Mouse (Mus musculus): Measurements from ENCODE around the gene Cdc42bpb.

Cdc42bpb gene

DNA sequence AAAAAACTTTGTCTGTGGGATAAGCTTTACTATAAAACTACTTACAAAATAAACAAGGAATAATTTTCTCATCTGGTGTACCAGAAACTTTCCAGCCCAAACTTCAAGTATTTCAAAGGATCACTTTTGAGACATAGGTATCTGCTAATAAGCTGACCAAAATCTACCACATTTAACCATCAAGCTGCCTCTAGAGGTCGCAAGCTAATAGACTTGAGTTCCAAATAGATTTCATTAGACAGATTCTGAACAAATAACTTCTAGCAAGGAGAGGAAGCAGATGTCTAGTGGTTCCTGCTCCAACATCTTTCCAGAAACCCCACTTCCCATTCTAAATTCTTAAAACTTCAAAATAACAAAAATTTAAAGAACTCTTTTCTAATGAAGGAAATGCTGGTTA is 33.6 kb downstream of the Cdc42bpb start:
- DNase-seq (ENCODE audit: inconsistent age in 2 of 2, low spot score in 1 of 2): no peak

DNA sequence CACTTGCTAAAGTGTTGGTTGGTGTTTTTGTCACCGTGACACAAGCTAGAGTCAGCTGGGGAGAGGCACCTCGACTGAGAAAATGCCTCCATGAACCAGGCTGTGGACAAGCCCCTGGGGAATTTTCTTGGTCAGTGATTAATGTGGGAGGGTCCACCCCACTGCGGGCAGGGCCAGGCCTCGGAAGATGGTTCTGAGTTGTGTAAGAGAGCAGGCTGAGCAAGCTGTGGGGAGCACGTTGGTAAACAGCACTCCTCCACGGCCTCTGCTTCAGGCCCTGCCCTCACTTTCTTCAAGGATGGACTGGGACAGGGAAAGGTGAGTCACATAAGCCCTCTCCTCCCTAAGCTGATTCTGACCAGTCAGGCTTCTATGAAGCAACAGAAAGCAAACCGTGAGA is 36.8 kb downstream of the Cdc42bpb start:
- DNase-seq (ENCODE audit: inconsistent age in 2 of 2, low spot score in 1 of 2): no peak

DNA sequence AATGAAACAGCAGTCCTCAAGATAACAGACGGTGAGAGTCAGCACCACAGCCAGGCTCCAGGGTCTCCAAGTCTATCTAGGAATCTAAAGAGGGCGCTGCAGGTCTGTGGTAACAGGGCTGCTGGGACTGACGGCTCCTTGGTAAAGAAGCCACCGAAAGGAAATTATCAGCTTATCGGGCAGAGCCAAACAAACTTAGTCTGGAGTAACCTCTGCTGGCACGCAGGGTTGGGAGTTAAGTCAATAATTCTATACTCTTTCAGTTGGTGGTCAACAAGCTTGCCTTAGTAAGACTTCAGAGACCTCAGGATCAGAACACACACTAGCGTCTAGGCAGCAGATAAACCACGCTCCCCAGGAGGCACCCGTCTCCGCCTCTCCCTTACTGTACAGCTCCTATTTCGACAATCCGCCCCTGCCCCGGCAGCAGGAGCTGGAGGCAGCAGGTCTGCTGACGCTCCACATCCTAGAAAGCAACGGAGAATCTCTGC is 39.6 kb downstream of the Cdc42bpb start:
- DNase-seq (ENCODE audit: inconsistent age in 2 of 2, low spot score in 1 of 2): no peak

DNA sequence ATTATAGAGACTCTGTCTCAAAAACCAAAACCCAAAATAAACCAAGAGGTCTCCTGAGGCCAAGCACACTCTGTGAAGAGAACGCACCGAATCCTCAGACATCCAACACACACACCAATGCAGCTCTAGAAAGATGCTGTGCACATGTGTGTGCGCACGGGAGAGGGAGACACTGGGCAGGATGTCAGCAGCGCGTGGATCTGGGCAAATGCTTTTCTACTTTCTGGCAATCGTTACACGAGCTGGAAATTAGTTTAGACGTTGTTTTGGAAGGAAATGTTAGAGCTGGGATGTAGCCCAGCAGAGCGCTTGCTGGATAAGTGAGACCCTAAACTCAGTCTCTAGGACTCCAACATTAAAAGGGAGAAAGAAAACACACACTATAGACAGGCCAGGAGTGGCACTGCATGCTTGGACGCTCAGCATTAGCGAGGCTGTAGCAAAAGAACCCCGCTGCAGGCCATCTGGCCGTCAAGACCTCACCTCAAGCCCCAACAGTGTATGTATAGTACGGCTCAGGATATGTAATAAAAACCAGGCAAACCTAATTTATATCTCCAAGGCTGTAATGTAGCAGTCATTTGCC is 44.4 kb downstream of the Cdc42bpb start:
- no peak for DNase-seq (ENCODE audit: inconsistent age in 2 of 2, low spot score in 1 of 2)

DNA sequence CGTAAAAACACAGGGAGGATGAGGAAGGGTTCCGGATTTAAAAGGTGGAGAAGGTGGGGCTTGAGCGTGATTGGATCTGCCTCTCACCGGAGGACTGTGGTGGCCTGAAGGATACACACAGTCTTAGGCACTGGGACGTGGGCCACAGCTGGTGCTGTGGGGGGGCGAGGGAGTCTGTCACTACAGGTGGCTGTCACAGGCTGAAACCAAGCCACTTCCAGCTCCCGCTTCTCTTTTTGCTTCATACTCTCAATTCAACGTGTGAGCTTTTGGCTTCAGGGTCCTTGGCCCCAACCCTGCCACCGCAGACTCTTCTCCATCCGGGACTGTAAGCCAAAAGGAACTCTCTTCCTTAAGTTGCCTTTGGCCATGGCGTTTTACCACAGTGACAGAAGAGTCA is 45.1 kb downstream of the Cdc42bpb start:
- no peak for DNase-seq (ENCODE audit: inconsistent age in 2 of 2, low spot score in 1 of 2)

DNA sequence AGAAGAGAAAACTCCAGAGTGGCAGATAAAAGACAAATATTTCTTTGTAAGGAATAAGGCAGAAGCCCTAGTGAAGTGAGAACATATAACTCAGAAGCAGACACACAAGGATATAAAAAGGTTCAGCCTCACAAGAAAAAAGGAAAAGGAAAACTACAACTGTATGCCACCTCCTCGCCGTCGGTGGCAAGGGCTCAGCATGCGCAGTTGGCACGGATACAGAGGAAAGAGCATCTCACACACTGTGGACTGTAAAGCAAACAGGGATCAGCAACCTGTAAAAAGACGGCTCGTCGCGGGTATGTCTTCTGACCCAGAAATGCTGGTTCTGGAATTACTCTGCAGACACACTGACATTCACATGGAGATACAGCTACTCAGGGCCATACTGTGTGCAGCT is 45.9 kb downstream of the Cdc42bpb start:
- DNase-seq (ENCODE audit: inconsistent age in 2 of 2, low spot score in 1 of 2): no peak

DNA sequence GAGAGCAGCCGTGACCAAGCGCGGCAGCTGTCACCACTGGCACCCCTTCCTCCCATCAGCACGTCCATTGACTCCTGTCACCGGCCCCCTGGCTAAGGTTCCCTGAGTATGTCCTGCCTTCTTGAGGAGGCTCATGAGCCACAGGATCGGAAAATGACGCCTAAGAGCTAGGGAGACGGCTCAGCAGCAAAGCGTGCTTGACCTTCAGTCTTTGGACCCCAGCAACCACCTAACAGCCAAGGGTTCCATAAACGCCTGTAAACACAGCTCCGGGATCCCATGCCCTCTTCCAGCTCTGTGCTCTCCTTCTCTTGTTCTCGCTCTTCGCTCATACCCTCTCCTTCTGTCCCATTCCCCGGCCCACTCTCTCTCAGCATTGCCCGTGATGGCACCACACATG is 48.2 kb downstream of the Cdc42bpb start:
- no peak for DNase-seq (ENCODE audit: inconsistent age in 2 of 2, low spot score in 1 of 2)

DNA sequence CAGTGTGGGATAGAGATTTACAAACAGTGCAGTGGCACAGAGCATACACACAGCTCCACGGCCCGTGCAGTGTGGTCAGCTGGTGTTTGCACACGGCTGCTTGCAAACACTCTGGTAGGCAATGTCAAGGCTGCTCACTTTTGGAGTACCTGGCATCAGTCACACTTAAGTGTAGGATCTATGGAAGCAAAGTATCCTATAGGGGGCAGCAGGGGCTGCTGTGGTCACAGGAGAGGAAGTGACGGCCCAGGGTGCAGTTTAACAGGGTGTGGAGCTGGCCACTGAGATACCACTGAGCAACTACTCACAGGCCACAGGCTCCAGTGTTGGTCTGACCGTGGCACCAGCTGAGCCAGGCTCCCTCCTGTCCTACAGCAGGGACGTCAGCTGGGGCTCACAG is 49.2 kb downstream of the Cdc42bpb start:
- DNase-seq (ENCODE audit: inconsistent age in 2 of 2, low spot score in 1 of 2): no peak

DNA sequence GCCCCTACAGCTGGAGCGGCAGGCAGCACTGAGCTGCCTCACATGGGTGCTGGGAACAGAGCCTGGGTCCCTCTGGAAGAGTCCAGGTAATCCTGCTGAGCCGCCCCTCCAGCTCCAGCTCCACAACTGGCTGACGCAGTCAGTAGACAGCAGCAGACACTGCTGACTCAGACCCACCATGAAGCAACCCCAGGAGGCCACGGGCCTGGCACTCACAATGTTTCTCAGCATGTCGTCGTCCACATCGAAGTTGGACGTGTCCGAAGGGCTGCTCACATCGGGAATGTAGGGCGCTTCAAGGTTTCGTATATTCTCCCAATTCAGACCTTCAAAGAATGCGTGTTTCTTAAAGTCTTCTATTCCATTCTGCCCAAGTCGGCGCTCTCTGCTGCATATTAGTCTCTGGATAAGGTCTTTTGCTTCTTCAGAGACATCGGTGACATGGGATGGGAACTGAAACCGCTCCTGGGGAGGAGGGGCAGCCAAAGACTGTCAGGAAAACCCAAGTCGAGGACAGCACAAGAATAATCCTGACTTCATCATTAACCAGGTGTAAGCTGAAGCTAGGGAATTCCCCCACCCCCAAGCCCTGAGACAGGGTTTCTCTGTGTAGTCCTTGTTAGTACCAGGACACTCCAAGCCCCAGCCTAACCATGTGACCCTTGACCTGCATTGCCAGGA is 51.6 kb downstream of the Cdc42bpb start:
- peak in 1 of 2 experiments; percentile 63 for DNase-seq (ENCODE audit: inconsistent age in 2 of 2, low spot score in 1 of 2)

DNA sequence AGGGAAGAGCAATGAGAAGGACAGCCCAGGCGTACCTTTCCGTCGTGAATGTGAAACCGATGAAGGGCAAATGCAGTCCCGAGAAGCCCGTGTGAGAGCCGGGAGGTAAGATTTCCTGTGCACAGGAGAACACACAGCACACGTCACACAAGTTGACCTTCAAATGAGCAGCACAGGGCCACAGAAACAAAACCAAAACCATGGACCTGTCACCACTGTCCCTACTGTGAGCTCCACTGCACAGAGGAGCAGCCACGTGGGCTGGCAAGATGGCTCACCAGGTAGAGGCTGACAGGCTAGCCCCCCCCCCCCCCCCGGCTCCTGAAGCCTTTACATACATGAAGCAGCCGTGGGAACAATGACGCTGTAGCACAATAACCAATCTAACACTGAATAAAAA is 52.6 kb downstream of the Cdc42bpb start:
- DNase-seq (ENCODE audit: inconsistent age in 2 of 2, low spot score in 1 of 2): no peak

DNA sequence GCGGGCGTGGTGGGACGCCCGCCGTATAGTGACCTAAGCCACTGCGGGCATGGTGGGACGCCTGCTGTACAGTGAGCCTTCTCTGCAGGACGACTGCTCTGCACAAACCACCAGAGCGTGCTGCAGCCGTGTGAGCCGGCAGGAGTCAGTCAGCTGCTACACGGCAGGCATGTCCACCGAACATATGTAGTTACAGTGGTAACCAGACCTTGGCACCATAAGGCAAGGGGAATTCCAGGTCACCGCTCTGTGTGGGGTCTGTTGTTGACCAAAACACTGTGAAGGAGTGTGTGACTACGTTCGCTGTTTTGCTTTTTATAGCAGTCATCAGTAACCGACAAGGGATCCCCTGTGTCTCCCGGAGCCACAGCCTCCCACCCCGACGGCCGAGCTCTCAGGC is 53.0 kb downstream of the Cdc42bpb start:
- no peak for DNase-seq (ENCODE audit: inconsistent age in 2 of 2, low spot score in 1 of 2)

DNA sequence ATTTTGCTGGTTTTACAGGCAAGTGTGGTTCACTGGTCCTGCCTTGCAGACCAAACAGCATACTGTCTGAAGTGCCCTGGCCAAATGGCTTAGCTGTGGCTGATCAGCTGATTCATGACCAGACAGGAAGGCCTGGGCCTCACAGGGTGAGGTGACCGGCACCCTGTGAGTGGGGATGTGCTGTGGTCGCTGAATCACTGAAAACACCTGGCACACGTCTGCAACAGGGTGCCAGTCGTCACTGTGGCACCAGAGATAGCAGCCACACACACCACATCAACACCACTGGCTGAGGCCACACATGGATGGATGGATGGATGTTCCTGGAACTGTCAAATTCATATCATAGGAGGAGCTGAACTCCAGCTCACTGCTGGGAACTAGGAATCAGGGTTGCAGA is 54.1 kb downstream of the Cdc42bpb start:
- no peak for DNase-seq (ENCODE audit: inconsistent age in 2 of 2, low spot score in 1 of 2)

DNA sequence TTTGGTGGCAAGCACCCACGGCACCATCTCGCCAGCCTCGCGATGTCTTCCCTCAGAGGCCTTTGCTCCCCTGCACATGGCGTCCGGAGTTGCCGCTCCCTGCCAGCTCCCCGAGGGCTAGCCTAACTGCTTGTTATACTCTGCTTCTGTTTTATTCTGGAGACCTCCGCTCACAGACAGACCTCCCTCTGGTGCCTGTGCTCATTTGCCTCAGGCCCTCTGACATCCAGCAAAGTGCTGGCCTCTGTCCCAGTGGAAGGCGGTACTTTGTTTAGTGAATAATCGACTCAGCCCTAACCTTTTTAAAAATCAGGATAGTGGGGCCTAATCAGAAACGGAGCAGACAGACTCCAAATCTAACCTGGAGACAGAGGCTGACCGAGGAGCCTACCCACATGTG is 55.7 kb downstream of the Cdc42bpb start:
- no peak for DNase-seq (ENCODE audit: inconsistent age in 2 of 2, low spot score in 1 of 2)

DNA sequence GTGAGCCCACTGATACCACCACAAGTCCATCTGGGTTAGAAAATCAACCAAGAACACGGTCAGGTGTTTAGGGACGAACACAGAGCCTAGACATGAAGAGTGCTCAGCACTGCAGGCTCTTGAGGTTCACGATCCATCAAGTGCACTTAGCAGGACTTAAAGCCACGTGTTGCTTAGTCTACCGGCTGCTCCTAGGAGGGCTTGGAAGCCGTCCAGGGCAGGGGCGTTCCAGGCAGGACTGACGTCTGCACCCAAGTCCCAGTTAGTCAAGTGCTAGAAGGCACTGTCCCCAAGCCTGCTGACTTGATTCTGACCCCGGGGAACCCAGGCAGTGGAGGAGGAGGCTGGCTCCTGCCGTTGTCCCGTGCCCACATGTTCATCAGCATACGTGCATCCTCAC is 57.0 kb downstream of the Cdc42bpb start:
- no peak for DNase-seq (ENCODE audit: inconsistent age in 2 of 2, low spot score in 1 of 2)

DNA sequence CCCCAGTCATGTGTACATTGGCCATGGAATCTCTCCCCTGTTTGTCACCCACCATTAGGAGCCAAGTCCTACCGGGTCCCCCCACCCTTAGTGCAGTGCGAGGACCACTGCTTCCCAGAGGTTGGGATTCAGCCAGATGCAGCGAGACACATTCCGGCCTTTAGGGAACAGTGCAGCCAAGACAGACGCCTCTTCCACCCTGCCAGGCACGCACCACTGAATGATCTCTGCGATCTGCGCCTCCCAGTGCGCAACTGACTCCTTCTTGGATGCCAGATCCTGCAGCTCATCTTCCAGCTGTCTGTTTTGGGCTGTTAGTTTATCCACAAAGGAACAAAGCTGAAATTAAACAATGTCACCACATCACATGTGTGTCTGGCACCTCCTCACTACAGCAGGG is 59.8 kb downstream of the Cdc42bpb start:
- no peak for DNase-seq (ENCODE audit: inconsistent age in 2 of 2, low spot score in 1 of 2)

DNA sequence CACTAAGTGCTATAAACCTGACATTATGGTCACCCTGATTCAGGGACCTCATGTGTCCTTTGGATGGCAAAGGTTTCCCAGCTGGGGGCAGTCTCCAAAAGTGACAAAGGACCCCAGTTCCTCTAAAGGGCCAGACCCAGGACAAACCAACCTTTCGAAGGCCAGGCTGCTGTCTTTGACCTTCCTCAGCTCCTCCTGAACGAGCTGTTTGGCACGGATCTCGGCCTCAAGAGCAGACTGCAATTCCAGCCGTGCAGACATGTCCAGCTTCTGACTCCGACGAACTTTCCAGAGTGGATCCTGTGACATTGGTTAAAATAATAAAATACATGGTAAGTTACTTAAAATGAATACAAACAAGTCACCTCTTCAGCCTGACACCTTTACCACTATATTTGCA is 63.2 kb downstream of the Cdc42bpb start:
- peak; percentile 47 to 62 for DNase-seq (ENCODE audit: inconsistent age in 2 of 2, low spot score in 1 of 2)

DNA sequence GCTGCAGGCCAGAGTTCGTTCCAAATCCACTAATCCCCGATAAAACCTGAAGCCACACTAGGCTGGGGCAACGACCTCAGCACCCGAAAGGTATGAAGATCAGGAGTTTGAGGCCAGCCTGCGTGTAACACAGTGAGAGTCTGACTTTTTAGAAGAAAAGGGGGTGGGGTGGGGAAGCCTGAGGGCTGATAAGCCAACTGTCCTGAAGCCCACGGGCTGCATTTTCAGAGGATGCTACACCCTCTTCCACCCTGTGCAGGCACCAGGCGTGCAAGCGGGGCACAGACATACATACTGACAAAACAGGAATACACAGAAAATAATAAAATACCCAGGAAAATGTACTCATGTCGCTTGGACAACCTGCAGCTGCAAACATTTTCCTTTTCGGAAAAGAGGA is 65.7 kb downstream of the Cdc42bpb start:
- DNase-seq (ENCODE audit: inconsistent age in 2 of 2, low spot score in 1 of 2): no peak

DNA sequence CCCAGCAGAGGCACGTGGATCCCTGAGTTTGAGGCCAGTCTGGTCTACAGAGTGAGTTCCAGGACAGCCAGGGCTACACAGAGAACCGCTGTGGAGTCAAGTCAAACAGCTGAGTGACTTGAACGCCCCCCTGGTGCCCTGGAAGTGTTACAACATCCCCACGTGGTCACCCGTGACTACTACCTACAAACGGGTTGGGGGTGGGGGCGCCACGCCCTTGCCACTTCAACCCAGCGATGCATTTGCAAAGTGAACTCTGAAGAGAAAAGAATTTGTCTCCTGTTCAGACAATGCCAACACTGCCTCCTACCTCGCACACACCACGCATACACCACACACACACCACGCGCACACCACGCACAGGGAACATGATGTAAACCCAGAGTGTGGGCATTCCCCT is 67.6 kb downstream of the Cdc42bpb start:
- no peak for DNase-seq (ENCODE audit: inconsistent age in 2 of 2, low spot score in 1 of 2)

DNA sequence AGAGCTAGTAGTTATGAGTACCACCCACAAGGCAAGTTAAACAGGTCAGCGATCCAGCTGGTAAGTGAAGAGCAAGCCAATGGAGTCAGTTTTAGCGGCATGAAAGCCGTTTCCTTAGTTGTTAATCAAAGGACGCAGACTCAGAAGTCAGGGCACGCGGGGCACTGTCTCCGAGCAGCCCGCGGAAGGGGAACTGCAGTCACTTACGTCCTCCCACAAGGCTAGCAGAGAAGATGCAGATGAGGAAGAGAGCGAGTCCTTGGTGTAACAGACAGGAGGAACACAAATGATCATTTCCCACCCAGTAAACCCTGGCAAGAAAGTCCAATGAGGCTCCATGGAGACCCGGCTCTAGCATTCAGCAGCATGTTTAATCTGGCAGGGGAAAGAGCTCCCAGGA is 68.3 kb downstream of the Cdc42bpb start:
- DNase-seq (ENCODE audit: inconsistent age in 2 of 2, low spot score in 1 of 2): no peak

DNA sequence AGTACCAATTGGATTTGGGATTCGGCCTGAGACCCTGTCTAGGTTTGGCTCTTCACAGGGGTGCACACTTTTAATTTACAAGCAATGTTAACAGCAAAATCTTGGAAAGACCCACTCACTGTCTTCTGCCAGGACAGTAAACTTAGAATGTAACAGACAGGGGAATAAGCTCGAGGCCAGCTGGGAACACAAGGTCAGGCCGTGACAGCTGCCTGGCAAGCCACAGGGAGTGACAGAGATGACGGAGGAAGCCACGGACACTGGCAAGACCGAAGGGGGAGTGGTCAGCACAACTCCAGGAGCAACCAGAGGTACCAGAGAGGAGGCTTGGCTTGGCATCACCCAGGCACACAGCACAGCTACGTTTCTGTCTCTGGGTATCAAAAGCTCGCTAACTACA is 70.7 kb downstream of the Cdc42bpb start:
- DNase-seq (ENCODE audit: inconsistent age in 2 of 2, low spot score in 1 of 2): peak; percentile 88 to 92

DNA sequence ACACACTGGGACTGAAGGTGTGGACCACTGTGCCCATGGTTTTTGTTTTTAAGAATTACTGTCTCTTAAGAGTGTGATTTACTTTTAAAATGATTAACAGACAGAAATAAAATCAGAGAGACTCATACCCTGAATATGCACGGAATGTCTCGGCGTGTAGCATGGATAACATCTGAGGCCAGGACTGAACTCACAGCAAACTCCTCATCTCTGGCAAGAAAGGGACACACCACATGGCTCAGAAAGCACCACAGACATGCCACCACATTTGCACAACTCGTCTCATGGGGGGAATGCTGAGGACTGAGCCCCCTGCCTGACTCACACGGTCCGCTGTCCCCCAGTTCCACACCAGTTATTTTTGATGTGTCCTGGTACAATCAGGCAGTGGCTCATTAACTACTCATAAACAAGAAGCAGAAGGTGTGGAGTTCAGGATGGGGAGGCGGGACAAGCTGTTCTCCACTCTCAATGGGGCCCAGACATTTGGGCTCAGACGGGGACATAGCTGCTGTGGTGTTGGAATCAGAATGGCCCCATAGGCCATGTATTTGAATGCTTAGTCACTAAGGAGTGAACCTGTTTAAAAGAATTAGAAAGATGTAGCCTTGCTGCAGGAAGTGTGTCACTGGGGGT is 73.7 kb downstream of the Cdc42bpb start:
- DNase-seq (ENCODE audit: inconsistent age in 2 of 2, low spot score in 1 of 2): no peak

DNA sequence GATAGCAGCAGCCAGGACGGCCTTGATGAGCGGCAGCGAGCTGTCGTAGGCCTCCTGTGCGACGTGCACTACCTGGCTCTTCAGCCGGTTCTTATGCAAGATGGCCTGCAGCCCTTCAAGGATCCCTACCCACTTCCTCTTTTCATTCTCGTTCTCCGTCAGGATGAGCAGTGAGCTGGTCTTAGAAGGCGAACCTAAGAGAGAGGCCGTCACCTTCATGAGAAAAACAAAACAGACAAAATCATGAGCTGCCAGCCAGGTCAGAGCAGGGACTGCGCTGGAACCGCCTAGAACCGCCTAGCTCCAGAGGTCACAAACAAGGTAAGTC is 75.5 kb downstream of the Cdc42bpb start:
- no peak for DNase-seq (ENCODE audit: inconsistent age in 2 of 2, low spot score in 1 of 2)
